Mouse (Mus musculus) testis, adult 2 months (tissue): ENCODE measurements around the gene Cux1. TPM values are rescaled to one million over a fixed set of nuclear protein-coding genes. Genes with fewer than 3 reads are reported as not detected.

Source experiments
- H3K27ac ChIP-seq: fragments of 200-500 bp; 2 replicates; pipeline ENCODE4 v1.5.1; 2012; ENCODE audit warnings: low read depth, low read length; ENCODE audit not compliant: control insufficient read depth, insufficient read depth
- H3K27me3 ChIP-seq: fragments of 200-500 bp; 2 replicates; pipeline ENCODE4 v1.6.1; 2012; ENCODE audit warnings: mild to moderate bottlenecking, low read length, moderate library complexity; ENCODE audit not compliant: control insufficient read depth, insufficient read depth
- H3K36me3 ChIP-seq: fragments of 200-500 bp; 2 replicates; pipeline ENCODE4 v1.6.1; 2012; ENCODE audit warnings: mild to moderate bottlenecking, low read length; ENCODE audit not compliant: control insufficient read depth, insufficient read depth
- H3K4me1 ChIP-seq: fragments of 200-500 bp; 2 replicates; pipeline ENCODE4 v1.6.1; 2012; ENCODE audit warnings: low read length; ENCODE audit not compliant: control insufficient read depth, insufficient read depth
- H3K4me3 ChIP-seq: fragments of 200-500 bp; 2 replicates; pipeline ENCODE4 v1.5.1; 2012; ENCODE audit warnings: low read depth, mild to moderate bottlenecking, low read length, moderate library complexity, mixed read lengths; ENCODE audit not compliant: control insufficient read depth
- CTCF ChIP-seq: fragments of 200-500 bp; IDR thresholded peaks from 2 replicates; pipeline ENCODE4 v1.5.1; 2012; ENCODE audit warnings: low read depth, mild to moderate bottlenecking, inconsistent platforms, low read length, moderate library complexity; ENCODE audit not compliant: control insufficient read depth, insufficient read depth, insufficient replicate concordance
- POLR2A ChIP-seq: fragments of 200-500 bp; IDR thresholded peaks from 2 replicates; pipeline ENCODE4 v1.6.1; 2012; ENCODE audit warnings: low read depth, mild to moderate bottlenecking, inconsistent platforms, low read length, moderate library complexity; ENCODE audit not compliant: control insufficient read depth
- polyA plus RNA-seq: library from polyadenylated mRNA; depleted of rRNA; stranded (reverse); fragments of >200 nt; gene quantifications from 2 replicates; pipeline ENCODE4 v1.2.3, GENCODE M21; 2012

Gene Cux1
- polyA plus RNA-seq, 1 experiment, result 88.7 TPM

DNA sequence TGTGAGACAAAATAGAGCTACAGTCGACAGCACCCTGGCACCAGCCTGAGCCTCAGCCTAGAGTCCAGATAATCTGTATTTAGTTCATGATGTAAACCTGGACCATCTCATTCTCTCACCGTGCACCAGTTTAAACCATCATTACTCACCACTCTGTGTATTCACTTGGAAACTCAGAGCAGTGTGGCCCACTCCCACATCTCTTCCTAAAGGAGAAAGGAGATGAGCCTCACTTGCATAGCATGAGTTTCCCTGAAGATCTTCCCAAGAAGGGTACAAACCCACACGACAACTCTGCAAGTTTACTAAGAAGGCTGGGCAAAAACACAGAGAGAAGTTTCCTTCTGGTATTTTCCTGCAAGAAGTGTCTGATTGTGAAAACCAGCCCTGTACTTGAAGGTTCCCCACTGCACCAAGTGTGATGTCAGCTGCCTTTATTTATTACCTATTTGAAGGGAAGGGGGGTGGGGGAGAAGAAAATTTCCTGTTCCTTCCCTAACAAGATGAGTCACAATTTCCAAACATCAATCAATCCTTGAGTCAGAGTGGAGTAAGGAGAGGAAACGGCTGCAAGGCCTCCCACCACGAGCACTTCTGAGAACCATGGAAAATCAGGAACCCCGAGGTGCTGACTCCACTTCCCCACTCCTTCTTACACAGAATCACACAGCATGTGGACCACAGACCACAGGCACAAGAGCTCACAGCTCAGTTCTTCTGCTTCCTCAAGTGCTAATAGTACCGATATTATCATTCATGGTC lies 109.0 kb downstream of the Cux1 start:
- no peaks in the 10 kb centered on the region for H3K27me3 ChIP-seq
- no peak overlapping the region for H3K27ac ChIP-seq
- TF ChIP-seq POLR2A (no peak), CTCF (no peak)
- H3K4me3 ChIP-seq, result no peak overlapping the region
- 0 out of 2 replicates have a peak, but pooled peaks cover 3% of the 10 kb centered on the region for H3K4me1 ChIP-seq
- H3K36me3 ChIP-seq, result no peaks in the 10 kb centered on the region

DNA sequence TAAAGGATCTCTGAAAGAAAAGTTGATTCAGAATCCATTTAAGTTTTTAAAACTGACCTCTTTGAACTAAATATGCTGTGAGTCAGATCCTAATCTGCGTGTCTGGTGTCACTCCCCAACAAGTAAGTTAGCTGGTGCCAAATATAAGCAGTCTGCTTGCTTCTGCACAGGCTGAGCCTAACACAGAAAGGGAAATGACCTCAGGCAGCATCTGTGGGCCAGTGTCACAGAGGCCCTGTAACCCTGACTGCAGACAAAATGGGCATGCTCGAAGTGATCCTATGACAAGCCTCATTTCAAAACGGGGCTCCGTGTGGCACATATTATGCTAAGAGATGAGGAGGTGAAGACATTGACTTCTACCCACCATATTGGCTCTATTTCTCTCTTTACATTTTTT lies 110.9 kb downstream of the Cux1 start:
- H3K27ac ChIP-seq, result no peak overlapping the region
- 0 out of 2 replicates have a peak, but pooled peaks cover 3% of the 10 kb centered on the region for H3K4me1 ChIP-seq
- no peaks in the 10 kb centered on the region for H3K36me3 ChIP-seq
- no peaks in the 10 kb centered on the region for H3K27me3 ChIP-seq
- TF ChIP-seq CTCF, result no peak
- no peak for TF ChIP-seq POLR2A
- no peak overlapping the region for H3K4me3 ChIP-seq

DNA sequence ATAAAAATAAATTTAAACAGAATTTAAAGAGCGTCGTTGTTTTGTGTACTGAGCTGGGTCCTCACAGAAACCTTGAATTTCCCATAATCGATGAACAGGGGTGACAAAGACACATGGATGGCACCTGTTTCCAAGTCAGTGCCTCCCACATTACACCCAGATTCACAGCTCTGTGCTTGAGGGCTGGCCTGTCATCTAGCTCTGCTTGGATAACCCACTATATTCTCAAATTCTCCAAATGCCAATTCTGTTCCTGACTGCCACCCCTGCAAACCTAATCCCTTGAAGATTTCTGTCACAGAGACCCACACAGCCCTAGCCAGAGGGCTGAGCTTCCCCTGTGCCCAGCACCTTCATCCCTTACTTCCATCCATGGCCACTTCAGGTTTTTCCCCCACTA lies 114.6 kb downstream of the Cux1 start:
- Histone ChIP-seq H3K4me1 (0 out of 2 replicates have a peak, but pooled peaks cover 3% of the 10 kb centered on the region), H3K27me3 (no peaks in the 10 kb centered on the region), H3K27ac (no peak overlapping the region), H3K36me3 (no peaks in the 10 kb centered on the region), H3K4me3 (no peak overlapping the region)
- TF ChIP-seq CTCF, result no peak
- no peak for TF ChIP-seq POLR2A

DNA sequence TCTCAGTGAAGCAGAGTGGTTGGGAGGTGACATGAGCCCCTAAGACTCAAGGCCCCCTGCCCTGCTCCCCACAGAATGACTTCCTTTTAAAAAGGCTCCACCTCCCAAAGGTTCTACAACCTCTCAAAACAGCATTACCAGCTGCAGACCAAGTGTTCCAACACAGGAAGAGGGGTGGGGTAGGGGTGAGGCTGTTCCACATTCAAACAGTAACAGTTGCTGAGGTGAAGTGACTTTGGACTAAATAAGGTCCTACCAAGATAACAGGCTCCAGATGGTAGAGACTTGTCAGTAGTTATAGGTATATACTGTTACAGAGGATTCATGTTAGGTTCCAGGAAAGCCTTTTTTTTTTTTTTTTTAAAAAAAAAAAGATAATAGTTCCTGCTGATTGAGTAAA lies 117.5 kb downstream of the Cux1 start:
- no peaks in the 10 kb centered on the region for H3K36me3 ChIP-seq
- no peak overlapping the region for H3K27ac ChIP-seq
- H3K4me3 ChIP-seq, result no peak overlapping the region
- H3K27me3 ChIP-seq, result no peaks in the 10 kb centered on the region
- H3K4me1 ChIP-seq, result no peaks in the 10 kb centered on the region
- no peak for TF ChIP-seq POLR2A
- TF ChIP-seq CTCF, result no peak

DNA sequence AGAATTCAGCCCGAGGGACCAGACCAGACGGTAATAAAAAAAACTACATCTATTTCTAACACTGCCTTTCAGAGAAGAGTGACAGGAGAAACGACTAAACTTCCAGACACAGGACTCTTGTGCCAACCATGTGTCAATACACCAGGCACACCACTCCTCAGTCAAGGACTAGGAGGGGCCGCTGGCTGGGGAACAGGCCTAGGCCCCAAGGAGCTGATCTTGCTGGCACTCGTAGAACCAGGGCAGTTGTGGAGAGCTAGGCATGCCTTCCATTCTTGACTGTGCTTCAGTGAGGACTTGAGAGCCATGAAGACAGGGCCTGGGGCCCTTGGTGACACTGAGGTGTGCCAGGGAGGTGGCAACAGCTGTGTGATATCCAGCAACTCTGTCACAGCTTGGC lies 121.3 kb downstream of the Cux1 start:
- Histone ChIP-seq H3K27me3 (no peaks in the 10 kb centered on the region), H3K27ac (no peak overlapping the region), H3K4me3 (no peak overlapping the region), H3K4me1 (no peaks in the 10 kb centered on the region), H3K36me3 (no peaks in the 10 kb centered on the region)
- TF ChIP-seq POLR2A, result no peak
- TF ChIP-seq CTCF, result no peak

DNA sequence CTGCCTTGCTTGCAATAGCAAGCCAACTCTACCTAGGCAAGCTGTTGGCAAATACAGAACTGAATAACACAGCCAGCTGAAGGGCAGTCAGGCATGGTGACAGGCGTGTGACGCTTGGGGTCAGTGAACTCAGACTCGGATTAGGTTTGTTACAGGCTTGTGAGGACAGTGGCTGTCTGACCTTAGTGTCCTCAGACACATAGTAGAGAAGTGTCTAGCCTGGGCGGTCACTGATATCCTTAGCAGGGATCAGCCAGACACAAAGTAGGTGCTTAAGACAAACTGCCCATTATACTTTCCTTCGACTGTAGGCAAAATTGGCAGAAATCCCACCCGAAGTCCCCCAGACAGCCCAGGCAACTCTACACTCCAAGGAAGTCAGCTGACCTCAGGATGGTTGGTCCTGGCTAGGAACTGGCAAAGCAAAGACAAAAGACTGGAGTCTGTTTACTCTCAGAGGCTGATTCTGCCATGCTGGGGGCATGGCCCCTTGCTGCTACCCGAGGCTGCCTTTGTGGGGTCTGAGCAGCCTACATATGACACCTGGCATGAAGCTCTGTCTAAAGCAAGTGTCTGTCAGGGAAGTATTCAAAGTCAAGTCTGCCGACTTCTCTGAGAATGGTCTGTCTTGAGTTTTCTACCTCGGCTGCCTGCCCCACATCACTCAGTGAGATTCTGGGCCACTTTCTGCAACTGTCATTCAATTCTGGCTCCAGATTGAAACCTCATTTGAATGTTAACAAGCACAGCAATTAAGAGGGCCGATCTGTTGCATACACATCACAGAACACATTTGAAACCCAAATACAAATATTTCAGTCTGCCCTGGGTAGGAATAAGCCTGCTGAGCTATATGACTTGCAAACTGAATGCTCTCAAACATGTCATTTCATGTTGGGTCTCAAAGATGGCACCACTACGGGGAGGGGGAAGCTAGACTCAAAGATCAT lies 124.8 kb downstream of the Cux1 start:
- Histone ChIP-seq H3K4me3 (no peak overlapping the region), H3K27ac (no peak overlapping the region)
- TF ChIP-seq CTCF (no peak), POLR2A (no peak)

DNA sequence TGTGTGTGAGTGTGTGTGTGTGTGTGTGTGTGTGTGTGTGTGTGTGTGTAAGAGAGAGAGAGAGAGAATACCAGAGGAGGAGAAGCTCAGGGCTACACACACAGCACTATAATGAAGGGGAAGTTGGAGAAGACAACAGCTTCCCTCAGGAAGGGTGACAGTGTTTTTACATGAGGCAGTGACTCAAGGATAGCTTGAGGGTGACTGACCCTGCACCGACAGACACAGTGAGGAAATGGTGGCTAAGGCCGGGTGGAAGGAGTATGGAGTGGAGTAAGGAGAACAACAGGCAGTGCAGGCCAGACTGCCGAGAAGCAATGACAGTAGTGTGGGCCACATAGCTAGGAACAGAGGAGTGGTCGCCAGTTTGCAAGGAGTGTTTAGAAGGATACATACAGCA lies 137.6 kb downstream of the Cux1 start:
- peak overlapping the region; percentile 42 for H3K4me3 ChIP-seq
- peaks cover 2% of the 10 kb centered on the region for H3K4me1 ChIP-seq
- no peaks in the 10 kb centered on the region; the same call in 1 of the 2 replicates for H3K36me3 ChIP-seq
- no peaks in the 10 kb centered on the region for H3K27me3 ChIP-seq
- no peak for TF ChIP-seq POLR2A
- no peak for TF ChIP-seq CTCF
- H3K27ac ChIP-seq, result no peak overlapping the region

More for the DNA sequence above, 124.8 kb downstream of the Cux1 start:
- Histone ChIP-seq H3K4me1 (no peaks in the 10 kb centered on the region), H3K27me3 (no peaks in the 10 kb centered on the region), H3K36me3 (no peaks in the 10 kb centered on the region)
